Mouse (Mus musculus) liver, embryonic 14.5 days (tissue): ENCODE results near the gene Shisa5.

Source experiments
- CTCF ChIP-seq: IDR thresholded peaks from 2 replicates; pipeline ENCODE4 v1.5.1; 2016; ENCODE audit warnings: antibody characterized with exemption, low read depth, control low read depth
- EP300 ChIP-seq: IDR thresholded peaks from 2 replicates; pipeline ENCODE4 v1.6.1; 2016; ENCODE audit warnings: antibody characterized with exemption, low read depth

- TF ChIP-seq CTCF, result no peak
- TF ChIP-seq EP300, result no peak
These were observed 1.9 kb downstream of the Shisa5 start for GRCm38 (mm10) chr9:109040216-109040615.
